Mouse (Mus musculus) bone marrow, adult 2 months (tissue): ENCODE measurements around the gene Pik3c2b.

Experiments
- CTCF ChIP-seq: fragments of 200-500 bp; IDR thresholded peaks from 2 replicates; pipeline ENCODE4 v1.5.1; 2011; ENCODE audit warnings: low read length, control low read depth; ENCODE audit not compliant: control insufficient read depth, insufficient read depth
- POLR2A ChIP-seq: fragments of 200-500 bp; IDR thresholded peaks from 2 replicates; pipeline ENCODE4 v1.6.1; 2011; ENCODE audit warnings: low read depth, mild to moderate bottlenecking, control low read depth, low read length, borderline replicate concordance; ENCODE audit not compliant: control insufficient read depth

- TF ChIP-seq CTCF: no peak
- TF ChIP-seq POLR2A: no peak
These were observed 90.3 kb downstream of the Pik3c2b start for GRCm38 (mm10) chr1:133135808-133136207.
